Comparison of ENCODE assay signal across 8 mouse cellular contexts in genomic region chr10:88584469-88584868, GRCm38 (mm10). TPM values are rescaled to one million over a fixed set of nuclear protein-coding genes. Genes with fewer than 3 reads are reported as not detected.
A peak's percentile ranks its signal among the peaks of the same experiment; 100 is the strongest.
DNase-seq lines count a peak whose midpoint lies in the region; TF ChIP-seq lines count a peak whose summit lies in the region.
"Had no signal": no experiment of that assay in that cellular context is flagged by ENCODE, and none has a peak within 500 bp of the region (broad histone marks: within the 10 kb centered on the region; RNA-seq: fewer than 3 reads in every experiment).

No protein-coding gene starts in this region.

- DNase-seq in CH12.LX (ENCODE audit: extremely low read depth) = peak; percentile 80
- DNase-seq in frontal cortex, postnatal 36 days (ENCODE audit: low spot score in 2 of 2) = peak; percentile 12 to 38
- peak; percentile 21 to 23 for DNase-seq in left cerebral cortex, postnatal 36 days (ENCODE audit: low spot score in 2 of 2)
- peak; percentile 39 to 43 for DNase-seq in spleen, postnatal 36 days (ENCODE audit: low spot score in 2 of 2)
- DNase-seq in adrenal gland, postnatal 10 days = no peak
- no peak for DNase-seq in ovary, postnatal 10 days (ENCODE audit: low spot score)
- no peak for DNase-seq in kidney, adult 8-10 months

- H3K27me3 ChIP-seq in CH12.LX (replicated peaks) = no peaks in the 10 kb centered on the region

- peak; percentile 85 for TF ChIP-seq EP300 in CH12.LX (IDR thresholded peaks at IDR 0.05; ENCODE audit: low read length)

- no peak overlapping the region for H3K27ac ChIP-seq in CH12.LX (ENCODE audit: insufficient read depth, low read depth)

- peak in 1 of 2 experiments; percentile 81; a peak in 2 of 4 replicates for TF ChIP-seq CTCF in CH12.LX (conservative IDR thresholded peaks at IDR 0.05 in 1 of 2, IDR thresholded peaks at IDR 0.05 in 1 of 2; ENCODE audit: low read depth in 2 of 2, low read length in 2 of 2)

- no peaks in the 10 kb centered on the region for H3K79me2 ChIP-seq in CH12.LX (replicated peaks; ENCODE audit: control insufficient read depth, extremely low read depth, insufficient read depth, poor library complexity, severe bottlenecking)

- in situ Hi-C loops in CH12.LX (cut with MboI; ENCODE audit: low pct_ligation_motif_present, low pct_unique_long_range_greater_than_20kb, low sequenced_read_pairs) = loop anchor here (10.0 to 25.0 kb wide), 2 partner anchors 160 to 222 kb away; no protein-coding TSS in a partner anchor

- H3K9me3 ChIP-seq in CH12.LX (replicated peaks; ENCODE audit: low read length) = no peaks in the 10 kb centered on the region

- TF ChIP-seq RAD21 in CH12.LX (IDR thresholded peaks at IDR 0.05; ENCODE audit: low read depth, low read length) = peak; percentile 81

- H3K36me3 ChIP-seq in CH12.LX (replicated peaks in 1 of 2; ENCODE audit: control insufficient read depth in 1 of 2, insufficient read depth in 1 of 2, low read length in 1 of 2) = no peaks in the 10 kb centered on the region

- dilution Hi-C loops in CH12.LX (cut with MboI; ENCODE audit: extremely low pct_ligation_motif_present, extremely low pct_unique_long_range_greater_than_20kb, low sequenced_read_pairs) = no loop called here

- peak overlapping the region; percentile 58 for H3K4me2 ChIP-seq in CH12.LX (ENCODE audit: insufficient read depth, low read depth, poor library complexity, severe bottlenecking)

- H3K9ac ChIP-seq in CH12.LX (ENCODE audit: insufficient read depth, low read depth) = no peak overlapping the region

- peaks cover 0 to 16% of the 10 kb centered on the region in 2 experiments; a peak in 2 of 4 replicates for H3K4me1 ChIP-seq in CH12.LX (ENCODE audit: control insufficient read depth in 1 of 2, insufficient read depth in 2 of 2)

- TF ChIP-seq POLR2A in CH12.LX (IDR thresholded peaks at IDR 0.05; ENCODE audit: low read depth, low read length) = 0 out of 2 replicates have a peak, but pooled peaks have one; percentile 20

- intact Hi-C loops in left cerebral cortex, postnatal 36 days (cut with DNase I) = no loop called here

- H3K4me3 ChIP-seq in CH12.LX (replicated peaks in 1 of 3; ENCODE audit: low read depth in 2 of 3, low read length in 2 of 3, poor library complexity in 1 of 3) = peak overlapping the region in 2 of 3 experiments; percentile 1 to 30

TF ChIP-seq in CH12.LX, 34 proteins besides CTCF, POLR2A, EP300 and RAD21:
- TF ChIP-seq ETS1 (conservative IDR thresholded peaks at IDR 0.05; ENCODE audit: low read depth, low read length) (peak; percentile 72), JUND (conservative IDR thresholded peaks at IDR 0.05; ENCODE audit: low read depth, low read length) (peak; percentile 79), SMC3 (IDR thresholded peaks at IDR 0.05; ENCODE audit: low read depth, low read length) (peak; percentile 70), MYC (IDR thresholded peaks at IDR 0.05; ENCODE audit: low read depth, low read length) (peak; percentile 70; the same call in 1 of the 2 replicates), MAX (IDR thresholded peaks at IDR 0.05; ENCODE audit: low read length) (no peak), HCFC1 (IDR thresholded peaks at IDR 0.05; ENCODE audit: low read depth, low read length) (no peak), TCF12 (IDR thresholded peaks at IDR 0.05; ENCODE audit: low read depth, low read length) (peak; percentile 88), IRF4 (IDR thresholded peaks at IDR 0.05; ENCODE audit: low read depth, low read length) (peak; percentile 94), SIN3A (IDR thresholded peaks at IDR 0.05; ENCODE audit: low read length) (peak; percentile 63; the same call in 1 of the 2 replicates), JUN (IDR thresholded peaks at IDR 0.05; ENCODE audit: insufficient read depth, low read depth, low read length) (peak; percentile 70), BHLHE40 (IDR thresholded peaks at IDR 0.05; ENCODE audit: low read depth, low read length) (peak; percentile 85), ZNF384 (IDR thresholded peaks at IDR 0.05; ENCODE audit: low read depth, low read length) (no peak), MEF2A (IDR thresholded peaks at IDR 0.05; ENCODE audit: borderline replicate concordance, low read depth, low read length) (peak; percentile 90)

RNA-seq across cellular contexts. Expression of gene Mybpc1, which starts 20.5 kb away (rescaled TPM):
- total RNA-seq in CH12.LX (2012; rRNA removed) (not detected in 2 replicates), CH12.LX (2014; rRNA removed) (not detected in 2 replicates)
- polyA plus RNA-seq in CH12.LX (2012; ENCODE audit: insufficient read length, low read depth) = not detected in 2 replicates
- 1 to 10 TPM; 6.1 TPM for total RNA-seq in left cerebral cortex, postnatal 36 days (2021)
- total RNA-seq in adrenal gland, postnatal 10 days (2021) = 100 to 1,000 TPM in 1 of 2 experiments, 10 to 100 TPM in 1; 43.0 to 253 TPM
- polyA plus RNA-seq: Patski had no signal

Comparison
In these comparisons a context has a peak if more than half of its experiments do, and no peak if none do; other contexts are left out.
1. DNase-seq: peak in CH12.LX (single experiment), frontal cortex, postnatal 36 days (2 of 2), left cerebral cortex, postnatal 36 days (2 of 2) and spleen, postnatal 36 days (2 of 2); none in adrenal gland, postnatal 10 days (single experiment), ovary, postnatal 10 days (single experiment) and kidney, adult 8-10 months (0 of 2).
2. RNA of gene Mybpc1, which starts 20.5 kb away (total RNA-seq): 43.0 to 253 TPM in adrenal gland, postnatal 10 days and 6.1 TPM in left cerebral cortex, postnatal 36 days; not detected in CH12.LX; every median in the first group is over 4 times any median in the second.